Mouse (Mus musculus): ENCODE results near the gene Trmt10b. TPM values are rescaled to one million over a fixed set of nuclear protein-coding genes. Genes with fewer than 3 reads are reported as not detected.

Trmt10b gene
- polyA plus RNA-seq (2014; fragmentation: Illumina TruSeq; extraction: RNeasy Lipid Tissue Mini Kit (QIAGEN cat#74804); ENCODE audit: insufficient read depth, low read depth, low replicate concordance), result 9.9 TPM

DNA sequence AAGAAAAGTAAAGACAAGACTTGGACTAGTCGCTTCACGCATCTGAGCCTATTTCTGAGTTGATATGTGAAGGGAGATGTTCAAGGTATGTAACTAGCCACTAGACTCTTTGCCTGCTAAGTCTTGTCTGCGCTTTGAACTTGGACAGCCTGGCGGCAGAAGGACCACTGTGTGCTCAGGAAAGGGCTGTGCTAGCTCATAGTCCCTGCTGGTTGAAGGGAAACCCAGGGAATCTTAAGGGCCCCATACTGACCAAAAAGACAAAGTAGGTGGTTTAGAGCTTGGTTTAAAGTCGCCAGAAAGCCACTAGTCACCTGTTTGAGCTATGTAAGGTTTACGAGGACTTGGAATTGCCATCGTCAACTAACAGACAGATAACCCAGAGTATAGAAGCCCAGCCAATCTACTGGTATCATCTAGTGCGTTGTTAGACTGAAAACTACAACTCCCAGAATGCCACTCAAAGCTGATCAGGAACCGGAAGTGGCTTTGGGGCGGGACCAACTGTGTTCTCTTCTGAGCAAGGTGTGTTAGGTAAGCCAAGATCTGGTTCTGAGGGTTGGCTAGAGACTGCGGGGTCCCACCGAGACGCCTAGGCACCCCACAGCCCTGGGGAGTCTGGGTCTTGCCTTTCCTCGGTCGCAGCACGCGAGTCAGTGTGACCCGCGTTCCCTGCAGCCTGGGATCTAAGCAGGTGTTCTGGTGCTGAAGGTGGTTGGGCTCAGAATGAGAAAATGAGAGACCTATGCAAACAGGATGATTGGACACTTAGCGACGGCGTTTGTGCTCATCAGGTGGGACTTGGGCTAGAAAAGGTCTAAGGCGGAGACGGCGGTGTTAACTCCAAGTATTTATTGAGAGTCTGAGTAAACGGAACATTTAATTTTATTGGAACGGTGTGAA lies at the start of gene Trmt10b:
Trmt10b (plus strand) TSS at position 466 of the 903 bp plus-strand sequence.

GRCm38 (mm10) chr4:45341669-45342249 lies 44.8 kb downstream of the Trmt10b start, which contains the start of gene Dcaf10:
Gene Dcaf10 (plus strand): TSS chr4:45342101.

GRCm38 (mm10) chr4:45342286-45343155 lies 45.6 kb downstream of the Trmt10b start, which contains the start of gene Exosc3:
Gene Exosc3 (minus strand): TSS chr4:45342732.

Other genes starting within 250 kb of the Trmt10b start
- gene Fbxo10, start 212.5 kb upstream of the Trmt10b start, polyA plus RNA-seq (2014; fragmentation: Illumina TruSeq; extraction: RNeasy Lipid Tissue Mini Kit (QIAGEN cat#74804); ENCODE audit: insufficient read depth, low read depth, low replicate concordance), result 4.2 TPM
- gene Tomm5, start 189.0 kb upstream of the Trmt10b start, polyA plus RNA-seq (2014; fragmentation: Illumina TruSeq; extraction: RNeasy Lipid Tissue Mini Kit (QIAGEN cat#74804); ENCODE audit: insufficient read depth, low read depth, low replicate concordance), result 145 TPM
- gene Frmpd1, start 112.3 kb upstream of the Trmt10b start, polyA plus RNA-seq (2014; fragmentation: Illumina TruSeq; extraction: RNeasy Lipid Tissue Mini Kit (QIAGEN cat#74804); ENCODE audit: insufficient read depth, low read depth, low replicate concordance), result 0.91 TPM
- 8.1 TPM for gene Dcaf10, start 45.0 kb downstream of the Trmt10b start, polyA plus RNA-seq (2014; fragmentation: Illumina TruSeq; extraction: RNeasy Lipid Tissue Mini Kit (QIAGEN cat#74804); ENCODE audit: insufficient read depth, low read depth, low replicate concordance)
- gene Exosc3, start 45.6 kb downstream of the Trmt10b start, polyA plus RNA-seq (2014; fragmentation: Illumina TruSeq; extraction: RNeasy Lipid Tissue Mini Kit (QIAGEN cat#74804); ENCODE audit: insufficient read depth, low read depth, low replicate concordance), result 31.0 TPM
- 35.8 TPM for gene Slc25a51, start 111.6 kb downstream of the Trmt10b start, polyA plus RNA-seq (2014; fragmentation: Illumina TruSeq; extraction: RNeasy Lipid Tissue Mini Kit (QIAGEN cat#74804); ENCODE audit: insufficient read depth, low read depth, low replicate concordance)
- 19.1 TPM for gene Shb, start 235.3 kb downstream of the Trmt10b start, polyA plus RNA-seq (2014; fragmentation: Illumina TruSeq; extraction: RNeasy Lipid Tissue Mini Kit (QIAGEN cat#74804); ENCODE audit: insufficient read depth, low read depth, low replicate concordance)

All from lung, adult 10 weeks (tissue).